Mouse (Mus musculus) liver, postnatal 0 days (tissue): ENCODE measurements at regions not wholly inside any gene's neighbourhood (a gene's known extent, or its start where the extent isn't known, plus 50 kb on each side); places are given as distances from the start of the nearest gene placed in this dataset.

Experiments used
- CTCF ChIP-seq: sonication (generic); IDR thresholded peaks from 2 replicates; pipeline ENCODE4 v1.5.1; 2016; ENCODE audit warnings: antibody characterized with exemption, low read depth
- EP300 ChIP-seq: IDR thresholded peaks from 2 replicates; pipeline ENCODE4 v1.6.1; 2016; ENCODE audit warnings: antibody characterized with exemption, low read depth, mild to moderate bottlenecking

- TF ChIP-seq EP300 = no peak
- no peak for TF ChIP-seq CTCF
Measured at GRCm38 (mm10) chr5:64496853-64497252, 306.3 kb upstream of the Klf3 start.
